Mouse (Mus musculus) liver, embryonic 11.5 days (tissue): ENCODE measurements around the gene Rcc1l. TPM values are rescaled to one million over a fixed set of nuclear protein-coding genes. Genes with fewer than 3 reads are reported as not detected.

Experiments
- ATAC-seq: fragments of 200-750 bp; cut with Nextera tagmentation; replicated peaks from 2 replicates; pipeline ENCODE4 v1.8.0; 2017; ENCODE audit warnings: moderate number of reproducible peaks, mild to moderate bottlenecking, moderate TSS enrichment, moderate library complexity; ENCODE audit not compliant: low FRiP score
- DNase-seq: peaks from one replicate; pipeline ENCODE4 v3.0.0-alpha.2; 2017; ENCODE audit warnings: low spot score
- H3K27ac ChIP-seq: fragments of 300-500 bp; sonication (generic); 2 replicates; pipeline ENCODE4 v1.5.1; 2014; ENCODE audit warnings: mild to moderate bottlenecking, low read depth, low read length, control low read depth
- H3K27me3 ChIP-seq: fragments of 300-500 bp; sonication (generic); replicated peaks from 2 replicates; pipeline ENCODE4 v1.6.1; 2014; ENCODE audit warnings: low read length, mixed read lengths; ENCODE audit not compliant: control insufficient read depth, insufficient read depth
- H3K36me3 ChIP-seq: fragments of 300-500 bp; sonication (generic); 2 replicates; pipeline ENCODE4 v1.6.1; 2014; ENCODE audit warnings: mild to moderate bottlenecking, low read length, moderate library complexity, mixed read lengths; ENCODE audit not compliant: control insufficient read depth, insufficient read depth
- H3K4me1 ChIP-seq: fragments of 300-500 bp; sonication (generic); replicated peaks from 2 replicates; pipeline ENCODE4 v1.6.1; 2014; ENCODE audit warnings: low read length, mixed read lengths; ENCODE audit not compliant: control insufficient read depth, insufficient read depth
- H3K4me2 ChIP-seq: fragments of 300-500 bp; sonication (generic); 2 replicates; pipeline ENCODE4 v1.6.1; 2014; ENCODE audit warnings: mild to moderate bottlenecking, control low read depth, moderate library complexity
- H3K4me3 ChIP-seq: fragments of 300-500 bp; sonication (generic); 2 replicates; pipeline ENCODE4 v1.5.1; 2014; ENCODE audit warnings: low read depth, low read length, control low read depth
- H3K9ac ChIP-seq: fragments of 300-500 bp; sonication (generic); 2 replicates; pipeline ENCODE4 v1.6.1; 2014; ENCODE audit warnings: low read depth, low read length, control low read depth
- H3K9me3 ChIP-seq: fragments of 300-500 bp; sonication (generic); 2 replicates; pipeline ENCODE4 v1.6.1; 2016; ENCODE audit warnings: low read length, inconsistent platforms, mixed read lengths; ENCODE audit not compliant: control insufficient read depth
- WGBS: fragments of 180-500 bp; shearing (Covaris S2); extraction: QIAGEN DNeasy Blood & Tissue Kit; methylation state at CpG from one replicate; pipeline ENCODE4 v1.1.7; 2014; 5-methylcytosine and 5-hydroxymethylcytosine counted together
- polyA plus RNA-seq: library from polyadenylated mRNA; unstranded; fragments of >200 nt; fragmentation: Nextera tagmentation; extraction: Ambion mirVana; gene quantifications from 2 replicates; pipeline ENCODE4 v1.2.1, GENCODE M21; 2014

Gene Rcc1l
- polyA plus RNA-seq, 1 experiment from 2014 or later = 39.1 TPM

DNA sequence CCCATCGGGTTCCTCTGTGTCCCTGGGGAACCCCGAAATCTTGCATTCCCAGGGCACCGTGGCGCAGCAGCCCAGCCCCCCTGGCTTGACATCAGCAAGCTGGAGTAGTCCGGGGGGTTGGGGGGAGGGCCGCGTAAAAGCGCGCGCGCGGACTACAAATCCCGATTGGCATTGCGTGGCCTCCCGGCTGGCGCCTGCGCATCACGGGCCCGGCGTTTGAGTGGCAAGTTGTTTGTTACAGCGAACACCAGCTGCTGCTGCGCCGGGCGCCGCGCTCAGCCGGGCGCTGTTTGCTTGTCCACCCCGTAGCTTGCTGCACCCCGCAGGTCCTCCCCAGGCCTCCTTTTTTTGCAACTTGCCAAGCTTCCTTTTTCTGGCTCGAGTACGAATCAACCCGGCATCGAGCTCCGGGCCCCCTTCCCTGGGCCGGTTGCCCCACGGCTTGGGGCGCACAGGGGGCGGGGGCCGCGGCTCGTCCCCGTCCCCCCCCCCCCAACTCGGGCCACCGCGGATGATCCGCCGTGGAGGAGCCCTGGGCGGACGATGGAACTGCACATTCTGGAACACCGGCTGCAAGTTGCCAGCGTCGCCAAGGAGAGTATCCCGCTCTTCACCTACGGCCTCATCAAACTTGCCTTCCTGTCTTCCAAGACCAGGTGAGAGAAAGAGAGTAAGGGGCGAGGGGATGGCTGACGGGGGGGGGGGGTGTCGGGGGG, 76.9 kb downstream of the Rcc1l start, which contains the start of gene Castor2:
Castor2 (plus strand) TSS at position 216 of the 716 bp plus-strand sequence.
- DNase-seq = peak; percentile 90
- 0 out of 2 replicates have a peak, but pooled peaks cover 2% of the 10 kb centered on the region for H3K27me3 ChIP-seq
- WGBS = under 1% methylated on average over 55 of the region's 58 CpGs
- peak within 1 kb of the TSS; percentile 95 for H3K4me2 ChIP-seq
- H3K27ac ChIP-seq = no peak within 1 kb of the TSS
- no peaks in the 10 kb centered on the region for H3K9me3 ChIP-seq
- H3K4me3 ChIP-seq = peak within 1 kb of the TSS; percentile 71
- H3K4me1 ChIP-seq = peaks cover 3% of the 10 kb centered on the region; the same call in 1 of the 2 replicates
- H3K36me3 ChIP-seq = no peaks in the 10 kb centered on the region
- peak within 1 kb of the TSS; percentile 62 for H3K9ac ChIP-seq
- ATAC-seq = peak; percentile 84

DNA sequence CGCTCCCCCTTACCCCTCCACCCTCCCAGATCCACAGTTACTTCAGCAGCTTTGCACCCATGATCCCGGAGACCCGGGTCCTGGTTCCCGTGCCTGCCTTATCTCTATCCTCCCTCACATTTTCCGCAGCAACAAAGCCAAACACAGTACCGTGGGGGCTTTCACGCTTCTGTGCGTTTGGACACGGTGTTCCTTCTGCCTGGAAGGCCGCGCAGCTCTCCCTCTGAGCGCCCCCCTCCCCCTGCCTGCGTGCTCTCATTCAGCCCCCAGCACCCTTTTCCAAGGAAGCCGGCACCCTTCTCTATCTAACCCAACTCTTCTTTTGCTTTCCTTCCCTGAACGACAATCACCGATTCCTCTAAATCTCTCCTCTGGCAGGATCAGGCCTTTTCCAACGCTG, 77.6 kb downstream of the Rcc1l start:
- Histone ChIP-seq H3K4me2 (peak overlapping the region; percentile 95), H3K27me3 (0 out of 2 replicates have a peak, but pooled peaks cover 2% of the 10 kb centered on the region), H3K36me3 (no peaks in the 10 kb centered on the region), H3K4me3 (peak overlapping the region; percentile 71), H3K4me1 (peaks cover 3% of the 10 kb centered on the region; the same call in 1 of the 2 replicates), H3K9ac (peak overlapping the region; percentile 57), H3K9me3 (no peaks in the 10 kb centered on the region), H3K27ac (no peak overlapping the region)
- under 1% methylated on average over 17 of the region's 17 CpGs for WGBS
- DNase-seq = no peak
- ATAC-seq = peak; percentile 32

DNA sequence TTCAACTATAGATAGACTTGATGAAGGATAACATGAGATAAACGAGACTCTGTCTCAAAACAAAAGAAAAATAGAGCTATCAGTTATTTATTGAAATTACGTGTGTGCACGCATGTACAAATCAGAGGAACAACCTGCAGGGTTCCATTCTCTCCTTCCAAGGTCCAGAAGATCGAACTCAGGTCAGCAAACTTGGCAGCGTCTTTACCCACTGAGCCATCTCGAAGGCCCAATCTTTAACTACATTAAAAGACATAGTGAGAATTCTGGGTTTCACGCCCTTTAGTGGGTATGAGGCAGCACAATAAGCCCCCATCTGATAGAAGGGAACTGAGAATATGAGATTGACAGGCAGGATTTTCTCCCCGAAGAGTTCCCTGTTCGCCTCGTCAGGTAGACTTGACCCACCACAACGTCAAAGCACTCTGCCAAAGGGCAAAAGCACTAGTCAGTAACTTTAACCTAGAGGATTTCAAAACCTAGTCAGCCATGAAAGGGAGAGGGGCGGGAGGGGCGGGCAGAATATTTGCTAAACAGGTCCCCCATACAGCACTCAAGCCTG, 78.2 kb downstream of the Rcc1l start:
- Histone ChIP-seq H3K27me3 (0 out of 2 replicates have a peak, but pooled peaks cover 2% of the 10 kb centered on the region), H3K36me3 (no peaks in the 10 kb centered on the region), H3K4me3 (peak overlapping the region; percentile 71), H3K9me3 (no peaks in the 10 kb centered on the region), H3K9ac (peak overlapping the region; percentile 57; the same call in 1 of the 2 replicates), H3K4me1 (peaks cover 3% of the 10 kb centered on the region; the same call in 1 of the 2 replicates), H3K4me2 (peak overlapping the region; percentile 95), H3K27ac (no peak overlapping the region)
- ATAC-seq (no peak), DNase-seq (no peak)
- WGBS = 42% methylated on average over 13 of the region's 13 CpGs

Other genes with a start within 250 kb of the Rcc1l start
- 1.8 and 2.1 TPM in 2 replicates for gene Castor2, start 77.1 kb downstream of the Rcc1l start, polyA plus RNA-seq
- 5.1 and 5.9 TPM in 2 replicates for gene Gtf2ird2, start 7.2 kb upstream of the Rcc1l start, polyA plus RNA-seq
- gene Ncf1, start 52.9 kb upstream of the Rcc1l start, polyA plus RNA-seq = 9.3 and 11.7 TPM in 2 replicates
- gene Gtf2i, start 138.0 kb upstream of the Rcc1l start, polyA plus RNA-seq = 108 and 115 TPM in 2 replicates